Mouse (Mus musculus): ENCODE measurements around the gene Mpp1. TPM values are rescaled to one million over a fixed set of nuclear protein-coding genes. Genes with fewer than 3 reads are reported as not detected.
"Not testable (repeated sequence)": the region's sequence is repeated elsewhere in the genome, so short reads cannot be mapped to it uniquely, and the experiment has no call there.

The Mpp1 gene
- 56.7 and 57.1 TPM in 2 replicates for polyA plus RNA-seq (2015; fragmentation: Nextera tagmentation; extraction: Ambion mirVana)

- peak within 1 kb of the TSS; percentile 45 for H3K4me2 ChIP-seq (replicated peaks)
- peak within 1 kb of the TSS; percentile 41 for H3K9ac ChIP-seq
- no peaks in the 10 kb centered on the region for H3K9me3 ChIP-seq (replicated peaks)
- 15% methylated on average over 36 of the region's 36 CpGs for WGBS
- H3K36me3 ChIP-seq, result no peaks in the 10 kb centered on the region
- peak; percentile 96 for ATAC-seq (ENCODE audit: insufficient number of reproducible peaks, low FRiP score, low TSS enrichment, low read depth)
- H3K27ac ChIP-seq (replicated peaks), result peak within 1 kb of the TSS; percentile 71
- no peaks in the 10 kb centered on the region for H3K27me3 ChIP-seq
- no peaks in the 10 kb centered on the region for H3K4me1 ChIP-seq
- peak within 1 kb of the TSS; percentile 53 for H3K4me3 ChIP-seq (replicated peaks)
These were observed at the start of gene Mpp1 for GRCm38 (mm10) chrX:75130467-75131160. Gene Mpp1 (minus strand): TSS chrX:75131016.

- no peak within 1 kb of the TSS for H3K4me2 ChIP-seq (replicated peaks)
- H3K36me3 ChIP-seq, result no peaks in the 10 kb centered on the region
- H3K4me1 ChIP-seq, result no peaks in the 10 kb centered on the region
- H3K27me3 ChIP-seq, result no peaks in the 10 kb centered on the region
- H3K9ac ChIP-seq, result no peak within 1 kb of the TSS
- 42% methylated on average over 1 of the region's 1 CpGs for WGBS
- ATAC-seq (ENCODE audit: insufficient number of reproducible peaks, low FRiP score, low TSS enrichment, low read depth), result no peak
- no peak within 1 kb of the TSS for H3K27ac ChIP-seq (replicated peaks)
- H3K9me3 ChIP-seq (replicated peaks), result no peaks in the 10 kb centered on the region
- no peak within 1 kb of the TSS for H3K4me3 ChIP-seq (replicated peaks)
These were observed 32.9 kb upstream of the Mpp1 start, which contains the start of gene Smim9 for GRCm38 (mm10) chrX:75163670-75164069. Gene Smim9 (minus strand): TSS chrX:75163770.

- Histone ChIP-seq H3K9me3 (replicated peaks) (no peaks in the 10 kb centered on the region), H3K4me1 (no peaks in the 10 kb centered on the region), H3K27ac (replicated peaks) (no peak overlapping the region), H3K4me3 (replicated peaks) (peak overlapping the region; percentile 44), H3K4me2 (replicated peaks) (peak overlapping the region; percentile 55), H3K9ac (no peak overlapping the region), H3K27me3 (no peaks in the 10 kb centered on the region), H3K36me3 (no peaks in the 10 kb centered on the region)
- WGBS, result 24% methylated on average over 39 of the region's 49 CpGs
- ATAC-seq (ENCODE audit: insufficient number of reproducible peaks, low FRiP score, low TSS enrichment, low read depth), result peak; percentile 72
These were observed 24.9 kb upstream of the Mpp1 start for GRCm38 (mm10) chrX:75155576-75156243.

DNA sequence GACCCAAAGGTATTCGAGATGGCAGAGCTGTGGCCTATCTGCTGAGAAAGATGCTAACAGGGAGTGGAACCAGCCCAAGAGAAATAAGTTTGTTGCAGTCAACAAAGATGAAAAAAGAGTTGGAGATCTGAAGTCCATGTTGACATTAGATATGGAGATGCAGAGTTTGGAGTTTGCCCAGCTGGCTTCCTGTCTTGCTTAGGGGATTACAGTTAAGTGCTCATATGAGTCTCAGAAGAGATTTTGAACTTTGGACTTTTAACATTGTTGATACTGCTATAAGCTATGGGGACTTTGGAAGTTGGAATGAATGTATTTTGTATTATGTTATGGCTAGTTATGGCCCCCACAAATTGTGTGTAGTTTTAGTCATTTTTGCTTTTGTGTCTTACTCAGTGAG, 21.4 kb upstream of the Mpp1 start:
- Histone ChIP-seq H3K4me3 (replicated peaks) (no peak overlapping the region), H3K9ac (no peak overlapping the region), H3K27me3 (no peaks in the 10 kb centered on the region), H3K9me3 (replicated peaks) (no peaks in the 10 kb centered on the region), H3K27ac (replicated peaks) (no peak overlapping the region), H3K36me3 (no peaks in the 10 kb centered on the region), H3K4me1 (no peaks in the 10 kb centered on the region), H3K4me2 (replicated peaks) (no peak overlapping the region)
- 76% methylated on average over 1 of the region's 1 CpGs for WGBS
- no peak for ATAC-seq (ENCODE audit: insufficient number of reproducible peaks, low FRiP score, low TSS enrichment, low read depth)

- WGBS, result 79% methylated on average over 2 of the region's 2 CpGs
- no peak overlapping the region for H3K9ac ChIP-seq
These were observed 19.5 kb upstream of the Mpp1 start for GRCm38 (mm10) chrX:75150304-75150703.

GRCm38 (mm10) chrX:75148414-75148813, 17.6 kb upstream of the Mpp1 start:
- no peaks in the 10 kb centered on the region for H3K9me3 ChIP-seq (replicated peaks)
- no peak overlapping the region for H3K27ac ChIP-seq (replicated peaks)
- no peak overlapping the region for H3K9ac ChIP-seq
- no peak for ATAC-seq (ENCODE audit: insufficient number of reproducible peaks, low FRiP score, low TSS enrichment, low read depth)
- no peaks in the 10 kb centered on the region for H3K36me3 ChIP-seq
- H3K4me3 ChIP-seq (replicated peaks), result no peak overlapping the region
- H3K27me3 ChIP-seq, result no peaks in the 10 kb centered on the region
- H3K4me1 ChIP-seq, result no peaks in the 10 kb centered on the region
- no peak overlapping the region for H3K4me2 ChIP-seq (replicated peaks)
- WGBS, result 61% methylated on average over 4 of the region's 4 CpGs

More at GRCm38 (mm10) chrX:75150304-75150703, 19.5 kb upstream of the Mpp1 start:
- Histone ChIP-seq H3K4me2 (replicated peaks) (no peak overlapping the region), H3K36me3 (no peaks in the 10 kb centered on the region), H3K27ac (replicated peaks) (no peak overlapping the region), H3K27me3 (no peaks in the 10 kb centered on the region), H3K4me3 (replicated peaks) (no peak overlapping the region), H3K4me1 (no peaks in the 10 kb centered on the region), H3K9me3 (replicated peaks) (no peaks in the 10 kb centered on the region)
- no peak for ATAC-seq (ENCODE audit: insufficient number of reproducible peaks, low FRiP score, low TSS enrichment, low read depth)

DNA sequence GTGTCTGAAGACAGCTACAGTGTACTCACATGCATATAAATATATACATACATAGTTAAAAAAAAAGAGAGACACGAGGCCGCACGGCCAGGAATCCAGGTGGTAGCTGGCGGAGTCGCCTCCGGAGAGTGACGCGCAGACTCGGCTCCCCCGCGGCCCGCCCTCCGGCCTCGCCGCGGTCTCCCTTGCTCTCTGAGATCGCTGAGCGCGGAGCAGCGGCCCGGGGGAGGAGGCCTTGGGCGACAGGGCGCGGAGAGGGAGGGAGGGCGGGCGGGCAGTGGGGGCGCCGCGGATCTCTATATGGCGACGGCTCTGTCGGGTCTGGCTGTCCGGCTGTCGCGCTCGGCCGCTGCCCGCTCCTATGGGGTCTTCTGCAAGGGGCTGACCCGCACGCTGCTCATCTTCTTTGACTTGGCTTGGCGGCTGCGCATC, 12.3 kb upstream of the Mpp1 start:
- not testable (repeated sequence) for H3K9me3 ChIP-seq (replicated peaks); H3K4me1 ChIP-seq; H3K27ac ChIP-seq (replicated peaks); H3K9ac ChIP-seq; H3K27me3 ChIP-seq; H3K36me3 ChIP-seq; ATAC-seq (ENCODE audit: insufficient number of reproducible peaks, low FRiP score, low TSS enrichment, low read depth)
- Histone ChIP-seq H3K4me2 (replicated peaks) (peak overlapping the region; percentile 59), H3K4me3 (replicated peaks) (peak overlapping the region; percentile 37)
- WGBS, result 14% methylated on average over 20 of the region's 42 CpGs

GRCm38 (mm10) chrX:75138182-75138581, 7.4 kb upstream of the Mpp1 start:
- no peaks in the 10 kb centered on the region for H3K9me3 ChIP-seq (replicated peaks)
- no peaks in the 10 kb centered on the region for H3K36me3 ChIP-seq
- no peak overlapping the region for H3K9ac ChIP-seq
- 94% methylated on average over 2 of the region's 2 CpGs for WGBS
- H3K27me3 ChIP-seq, result no peaks in the 10 kb centered on the region
- no peak overlapping the region for H3K4me3 ChIP-seq (replicated peaks)
- no peak overlapping the region for H3K4me2 ChIP-seq (replicated peaks)
- no peaks in the 10 kb centered on the region for H3K4me1 ChIP-seq
- no peak for ATAC-seq (ENCODE audit: insufficient number of reproducible peaks, low FRiP score, low TSS enrichment, low read depth)
- H3K27ac ChIP-seq (replicated peaks), result no peak overlapping the region

GRCm38 (mm10) chrX:75137729-75138128, 6.9 kb upstream of the Mpp1 start:
- 68% methylated on average over 2 of the region's 2 CpGs for WGBS
- Histone ChIP-seq H3K4me1 (no peaks in the 10 kb centered on the region), H3K27me3 (no peaks in the 10 kb centered on the region), H3K9me3 (replicated peaks) (no peaks in the 10 kb centered on the region), H3K4me3 (replicated peaks) (no peak overlapping the region), H3K36me3 (no peaks in the 10 kb centered on the region), H3K9ac (no peak overlapping the region), H3K4me2 (replicated peaks) (no peak overlapping the region), H3K27ac (replicated peaks) (no peak overlapping the region)
- no peak for ATAC-seq (ENCODE audit: insufficient number of reproducible peaks, low FRiP score, low TSS enrichment, low read depth)

DNA sequence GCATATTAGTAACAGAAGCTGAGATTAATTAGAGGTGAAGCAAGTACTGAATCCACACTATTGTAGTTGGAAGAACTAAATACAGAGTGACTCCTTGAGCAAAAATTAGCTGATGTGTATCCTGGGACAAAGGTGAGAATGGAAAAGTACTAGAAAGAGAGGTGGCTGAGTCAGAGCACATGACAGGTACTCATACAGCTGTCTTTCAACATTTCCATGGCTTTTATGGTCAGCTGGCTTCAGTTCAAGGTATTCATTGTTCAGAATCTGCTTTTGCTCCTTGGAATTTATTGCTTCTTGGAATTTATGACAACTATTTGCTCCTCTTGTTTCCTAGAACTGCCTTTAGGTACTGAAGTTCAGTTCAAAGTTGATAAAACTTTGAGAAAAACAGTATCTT, 6.1 kb upstream of the Mpp1 start:
- Histone ChIP-seq H3K4me1 (no peaks in the 10 kb centered on the region), H3K4me3 (replicated peaks) (no peak overlapping the region), H3K9ac (no peak overlapping the region), H3K27me3 (no peaks in the 10 kb centered on the region), H3K4me2 (replicated peaks) (no peak overlapping the region), H3K27ac (replicated peaks) (no peak overlapping the region), H3K9me3 (replicated peaks) (no peaks in the 10 kb centered on the region), H3K36me3 (no peaks in the 10 kb centered on the region)
- ATAC-seq (ENCODE audit: insufficient number of reproducible peaks, low FRiP score, low TSS enrichment, low read depth), result no peak

- 76% methylated on average over 2 of the region's 2 CpGs for WGBS
- ATAC-seq (ENCODE audit: insufficient number of reproducible peaks, low FRiP score, low TSS enrichment, low read depth), result no peak
These were observed 1.3 kb downstream of the Mpp1 start for GRCm38 (mm10) chrX:75129474-75129873.

More at GRCm38 (mm10) chrX:75129474-75129873, 1.3 kb downstream of the Mpp1 start:
- no peak overlapping the region for H3K4me2 ChIP-seq (replicated peaks)
- H3K4me1 ChIP-seq, result no peaks in the 10 kb centered on the region
- H3K4me3 ChIP-seq (replicated peaks), result no peak overlapping the region
- no peak overlapping the region for H3K27ac ChIP-seq (replicated peaks)
- H3K9me3 ChIP-seq (replicated peaks), result no peaks in the 10 kb centered on the region
- H3K9ac ChIP-seq, result no peak overlapping the region
- H3K27me3 ChIP-seq, result no peaks in the 10 kb centered on the region
- H3K36me3 ChIP-seq, result peaks cover 4% of the 10 kb centered on the region; the same call in 1 of the 2 replicates

Data from embryonic facial prominence, embryonic 15.5 days (tissue).